Mouse (Mus musculus): ENCODE results near the gene Fga. TPM values are rescaled to one million over a fixed set of nuclear protein-coding genes. Genes with fewer than 3 reads are reported as not detected.

Gene Fga
- not detected in 2 replicates for polyA plus RNA-seq (2011; ENCODE audit: insufficient read depth, insufficient read length, low read depth, missing spikeins)

DNA sequence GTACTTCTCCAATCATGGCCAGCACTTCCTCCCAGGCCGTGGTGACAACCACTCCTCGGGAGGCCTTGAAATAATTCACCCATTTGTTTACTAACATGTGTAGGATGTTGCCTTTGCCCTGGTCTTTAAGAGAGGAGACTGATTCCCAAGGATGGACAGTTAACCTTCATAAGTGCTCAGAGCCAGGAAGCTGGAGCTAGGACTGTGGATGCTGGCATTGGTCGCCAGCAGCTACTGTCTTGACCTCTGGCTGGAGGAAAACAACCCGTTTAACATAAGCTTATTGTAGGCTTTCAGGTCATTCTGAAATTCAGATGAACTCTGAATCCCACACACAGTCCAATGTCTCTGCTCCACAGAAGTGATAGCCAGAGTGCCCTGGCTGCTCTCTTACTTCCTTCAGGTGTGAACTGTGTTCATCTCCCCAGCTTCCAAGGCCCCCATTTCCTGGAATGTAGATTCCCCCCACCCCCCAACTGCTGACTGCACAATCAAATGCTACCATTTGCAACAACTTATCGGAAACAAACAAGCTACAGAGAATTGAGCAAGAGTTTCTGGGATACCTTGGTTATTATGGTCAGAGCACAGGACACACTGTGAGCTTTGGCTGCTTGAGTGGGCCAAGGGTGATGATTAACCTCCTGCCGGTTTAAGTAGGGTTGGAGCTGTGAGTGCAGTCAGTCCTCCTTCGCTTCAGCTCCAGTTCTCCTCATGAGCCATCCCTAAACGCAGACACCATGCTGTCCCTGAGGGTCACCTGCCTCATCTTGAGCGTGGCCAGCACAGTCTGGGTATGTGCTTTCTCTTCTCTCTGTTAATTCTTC lies at the start of gene Fga:
TSS of gene Fga (plus strand) at position 602 of the 827 bp plus-strand sequence.
- Histone ChIP-seq H3K36me3 (ENCODE audit: control insufficient read depth, insufficient read depth, low read length, poor library complexity, severe bottlenecking) (no peaks in the 10 kb centered on the region), H3K27me3 (ENCODE audit: control insufficient read depth, insufficient read depth, low read length, poor library complexity, severe bottlenecking) (no peaks in the 10 kb centered on the region), H3K4me3 (ENCODE audit: low read depth, low read length) (no peak within 1 kb of the TSS), H3K27ac (ENCODE audit: insufficient read depth, low read length) (no peak within 1 kb of the TSS), H3K4me1 (ENCODE audit: control insufficient read depth, insufficient read depth, low read length) (no peaks in the 10 kb centered on the region), H3K9ac (ENCODE audit: low read depth, poor library complexity, severe bottlenecking) (no peak within 1 kb of the TSS), H3K9me3 (replicated peaks; ENCODE audit: control insufficient read depth, insufficient read depth, low read length, poor library complexity, severe bottlenecking) (no peaks in the 10 kb centered on the region)
- no peak for TF ChIP-seq CTCF (IDR thresholded peaks at IDR 0.05; ENCODE audit: low read depth, low read length)
- no peak for TF ChIP-seq EP300 (IDR thresholded peaks at IDR 0.05; ENCODE audit: insufficient read depth, low read depth, low read length)
- TF ChIP-seq POLR2A (IDR thresholded peaks at IDR 0.05; ENCODE audit: insufficient read depth, low read length): no peak

DNA sequence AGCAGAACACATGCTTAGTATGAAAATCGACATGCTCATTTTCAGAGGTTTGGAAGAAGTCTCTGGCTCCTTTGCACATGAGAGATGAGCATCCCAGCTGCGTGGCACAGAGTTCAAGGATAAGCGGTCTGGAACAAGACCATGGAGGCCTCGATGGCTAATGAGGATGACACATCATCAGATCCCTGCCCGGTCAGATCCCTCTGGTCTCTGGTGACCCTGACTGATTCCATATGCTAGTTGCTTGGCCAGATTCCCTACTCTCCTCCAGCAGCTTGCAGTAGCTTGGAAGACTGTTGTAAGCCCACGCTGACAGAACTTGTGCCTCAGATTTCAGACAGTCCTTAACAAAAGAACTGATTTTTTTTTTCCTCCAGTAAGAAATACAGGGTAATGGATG lies 45.1 kb upstream of the Fga start:
- Histone ChIP-seq H3K4me3 (ENCODE audit: low read depth, low read length) (no peak overlapping the region), H3K4me1 (ENCODE audit: control insufficient read depth, insufficient read depth, low read length) (no peaks in the 10 kb centered on the region), H3K27ac (ENCODE audit: insufficient read depth, low read length) (no peak overlapping the region), H3K9ac (ENCODE audit: low read depth, poor library complexity, severe bottlenecking) (no peak overlapping the region), H3K9me3 (replicated peaks; ENCODE audit: control insufficient read depth, insufficient read depth, low read length, poor library complexity, severe bottlenecking) (no peaks in the 10 kb centered on the region), H3K36me3 (ENCODE audit: control insufficient read depth, insufficient read depth, low read length, poor library complexity, severe bottlenecking) (no peaks in the 10 kb centered on the region), H3K27me3 (ENCODE audit: control insufficient read depth, insufficient read depth, low read length, poor library complexity, severe bottlenecking) (no peaks in the 10 kb centered on the region)
- TF ChIP-seq CTCF (IDR thresholded peaks at IDR 0.05; ENCODE audit: low read depth, low read length) (no peak), POLR2A (IDR thresholded peaks at IDR 0.05; ENCODE audit: insufficient read depth, low read length) (no peak), EP300 (IDR thresholded peaks at IDR 0.05; ENCODE audit: insufficient read depth, low read depth, low read length) (no peak)

DNA sequence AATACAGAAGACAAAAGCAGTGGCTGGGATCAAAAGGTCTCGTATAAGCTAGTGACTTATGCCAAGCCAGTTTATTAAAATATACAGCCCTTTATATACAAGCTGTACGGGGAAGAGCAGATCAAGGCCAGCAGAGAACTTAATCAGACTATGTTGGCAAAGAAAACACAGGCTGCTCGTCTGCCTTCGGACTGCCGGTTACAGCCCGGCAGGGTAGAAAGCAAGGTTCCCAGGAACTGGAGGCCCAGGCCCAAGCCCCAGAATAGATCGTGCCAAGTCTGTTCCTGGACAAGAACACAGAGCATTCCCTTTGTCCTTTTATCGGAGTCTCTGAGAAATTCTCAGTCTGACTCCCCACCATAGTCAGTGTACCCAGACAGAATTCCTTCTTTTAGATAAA lies 44.0 kb upstream of the Fga start:
- no peaks in the 10 kb centered on the region for H3K4me1 ChIP-seq (ENCODE audit: control insufficient read depth, insufficient read depth, low read length)
- H3K27me3 ChIP-seq (ENCODE audit: control insufficient read depth, insufficient read depth, low read length, poor library complexity, severe bottlenecking): no peaks in the 10 kb centered on the region
- no peaks in the 10 kb centered on the region for H3K36me3 ChIP-seq (ENCODE audit: control insufficient read depth, insufficient read depth, low read length, poor library complexity, severe bottlenecking)
- H3K9me3 ChIP-seq (replicated peaks; ENCODE audit: control insufficient read depth, insufficient read depth, low read length, poor library complexity, severe bottlenecking): no peaks in the 10 kb centered on the region
- no peak overlapping the region for H3K4me3 ChIP-seq (ENCODE audit: low read depth, low read length)
- H3K27ac ChIP-seq (ENCODE audit: insufficient read depth, low read length): no peak overlapping the region
- no peak overlapping the region for H3K9ac ChIP-seq (ENCODE audit: low read depth, poor library complexity, severe bottlenecking)
- TF ChIP-seq POLR2A (IDR thresholded peaks at IDR 0.05; ENCODE audit: insufficient read depth, low read length): no peak
- TF ChIP-seq CTCF (IDR thresholded peaks at IDR 0.05; ENCODE audit: low read depth, low read length): no peak
- TF ChIP-seq EP300 (IDR thresholded peaks at IDR 0.05; ENCODE audit: insufficient read depth, low read depth, low read length): no peak

DNA sequence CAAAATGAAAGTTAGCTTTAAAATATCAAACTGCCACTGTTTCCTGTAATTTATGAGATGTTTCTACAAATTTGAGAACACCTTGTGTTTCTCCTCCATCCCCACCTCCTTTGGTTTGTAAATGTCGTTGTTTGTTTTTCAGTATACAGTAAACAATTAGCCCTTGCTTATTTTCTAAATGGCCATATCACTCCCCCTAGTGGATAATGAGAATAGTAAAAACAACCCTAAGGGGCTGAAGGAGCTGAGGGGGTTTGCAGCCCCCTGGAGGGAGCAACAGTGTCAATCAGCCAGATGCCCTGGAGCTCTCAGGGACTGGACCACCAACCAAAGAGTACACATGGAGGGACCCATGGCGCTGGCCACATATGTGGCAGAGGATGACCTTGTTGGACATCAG lies 41.0 kb upstream of the Fga start:
- TF ChIP-seq EP300 (IDR thresholded peaks at IDR 0.05; ENCODE audit: insufficient read depth, low read depth, low read length): no peak
- TF ChIP-seq CTCF (IDR thresholded peaks at IDR 0.05; ENCODE audit: low read depth, low read length): no peak
- no peak for TF ChIP-seq POLR2A (IDR thresholded peaks at IDR 0.05; ENCODE audit: insufficient read depth, low read length)
- H3K9ac ChIP-seq (ENCODE audit: low read depth, poor library complexity, severe bottlenecking): no peak overlapping the region
- no peaks in the 10 kb centered on the region for H3K36me3 ChIP-seq (ENCODE audit: control insufficient read depth, insufficient read depth, low read length, poor library complexity, severe bottlenecking)
- no peaks in the 10 kb centered on the region for H3K9me3 ChIP-seq (replicated peaks; ENCODE audit: control insufficient read depth, insufficient read depth, low read length, poor library complexity, severe bottlenecking)
- no peak overlapping the region for H3K27ac ChIP-seq (ENCODE audit: insufficient read depth, low read length)
- no peak overlapping the region for H3K4me3 ChIP-seq (ENCODE audit: low read depth, low read length)
- no peaks in the 10 kb centered on the region for H3K27me3 ChIP-seq (ENCODE audit: control insufficient read depth, insufficient read depth, low read length, poor library complexity, severe bottlenecking)
- no peaks in the 10 kb centered on the region for H3K4me1 ChIP-seq (ENCODE audit: control insufficient read depth, insufficient read depth, low read length)

DNA sequence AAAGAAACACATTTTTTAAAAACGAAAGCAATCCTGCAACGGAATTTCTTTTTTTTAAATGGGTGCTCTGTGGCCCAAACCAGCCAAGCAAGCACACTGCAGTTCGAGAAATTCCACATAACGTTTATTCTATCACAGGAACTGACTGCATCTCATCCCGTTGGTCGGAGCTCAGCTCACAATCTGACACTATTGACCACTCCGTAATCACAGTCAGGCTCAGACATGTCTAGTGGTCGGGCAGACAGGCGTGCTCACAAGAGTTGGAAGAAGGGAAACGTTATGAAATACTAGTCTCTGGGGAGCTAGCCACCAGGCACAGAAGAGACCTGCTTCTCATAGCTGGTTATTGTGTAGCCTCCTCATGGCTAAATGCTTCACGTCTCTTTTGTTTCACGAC lies 33.9 kb upstream of the Fga start:
- Histone ChIP-seq H3K27me3 (ENCODE audit: control insufficient read depth, insufficient read depth, low read length, poor library complexity, severe bottlenecking) (no peaks in the 10 kb centered on the region), H3K4me1 (ENCODE audit: control insufficient read depth, insufficient read depth, low read length) (peaks cover 2% of the 10 kb centered on the region), H3K9ac (ENCODE audit: low read depth, poor library complexity, severe bottlenecking) (no peak overlapping the region), H3K36me3 (ENCODE audit: control insufficient read depth, insufficient read depth, low read length, poor library complexity, severe bottlenecking) (no peaks in the 10 kb centered on the region), H3K4me3 (ENCODE audit: low read depth, low read length) (no peak overlapping the region), H3K9me3 (replicated peaks; ENCODE audit: control insufficient read depth, insufficient read depth, low read length, poor library complexity, severe bottlenecking) (no peaks in the 10 kb centered on the region), H3K27ac (ENCODE audit: insufficient read depth, low read length) (no peak overlapping the region)
- TF ChIP-seq POLR2A (IDR thresholded peaks at IDR 0.05; ENCODE audit: insufficient read depth, low read length) (no peak), EP300 (IDR thresholded peaks at IDR 0.05; ENCODE audit: insufficient read depth, low read depth, low read length) (no peak), CTCF (IDR thresholded peaks at IDR 0.05; ENCODE audit: low read depth, low read length) (no peak)

DNA sequence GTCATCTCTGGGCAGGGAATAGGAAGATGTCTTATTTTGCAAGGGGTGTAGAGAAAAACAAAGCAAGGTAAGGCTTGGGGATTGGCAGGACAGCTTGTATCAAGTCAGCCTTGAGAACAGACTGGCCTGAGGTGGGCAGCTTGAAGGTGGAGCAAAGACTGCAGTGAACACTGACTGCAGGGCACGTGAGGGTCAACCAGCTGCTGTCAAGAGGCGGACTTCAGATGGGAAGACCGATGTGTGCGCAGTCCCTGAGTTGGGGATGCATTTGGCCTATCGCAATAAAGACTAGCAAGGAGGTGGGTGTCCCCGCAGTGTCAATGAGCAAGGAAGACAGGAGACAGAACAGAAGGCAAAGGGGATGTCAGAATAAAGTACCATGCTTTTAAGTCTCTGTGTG lies 32.9 kb upstream of the Fga start:
- Histone ChIP-seq H3K9me3 (replicated peaks; ENCODE audit: control insufficient read depth, insufficient read depth, low read length, poor library complexity, severe bottlenecking) (no peaks in the 10 kb centered on the region), H3K4me3 (ENCODE audit: low read depth, low read length) (no peak overlapping the region), H3K27ac (ENCODE audit: insufficient read depth, low read length) (no peak overlapping the region), H3K4me1 (ENCODE audit: control insufficient read depth, insufficient read depth, low read length) (peaks cover 3% of the 10 kb centered on the region), H3K36me3 (ENCODE audit: control insufficient read depth, insufficient read depth, low read length, poor library complexity, severe bottlenecking) (no peaks in the 10 kb centered on the region), H3K27me3 (ENCODE audit: control insufficient read depth, insufficient read depth, low read length, poor library complexity, severe bottlenecking) (no peaks in the 10 kb centered on the region), H3K9ac (ENCODE audit: low read depth, poor library complexity, severe bottlenecking) (no peak overlapping the region)
- no peak for TF ChIP-seq EP300 (IDR thresholded peaks at IDR 0.05; ENCODE audit: insufficient read depth, low read depth, low read length)
- no peak for TF ChIP-seq POLR2A (IDR thresholded peaks at IDR 0.05; ENCODE audit: insufficient read depth, low read length)
- TF ChIP-seq CTCF (IDR thresholded peaks at IDR 0.05; ENCODE audit: low read depth, low read length): no peak

All from ES-Bruce4 (cell line).